Mouse (Mus musculus) liver, embryonic 15.5 days (tissue): ENCODE data around the gene Magi1. TPM values are rescaled to one million over a fixed set of nuclear protein-coding genes. Genes with fewer than 3 reads are reported as not detected.
A peak's percentile ranks its signal among the peaks of the same experiment; 100 is the strongest.

ENCODE experiments used
- ATAC-seq: fragments of 200-750 bp; cut with Nextera tagmentation; 2 replicates; pipeline ENCODE4 v1.8.0; 2017; ENCODE audit warnings: moderate number of reproducible peaks, mild to moderate bottlenecking, moderate library complexity; ENCODE audit not compliant: insufficient read depth
- H3K27ac ChIP-seq: fragments of 300-500 bp; sonication (generic); replicated peaks from 2 replicates; pipeline ENCODE4 v1.5.1; 2015; ENCODE audit warnings: mild to moderate bottlenecking, inconsistent platforms
- H3K27me3 ChIP-seq: fragments of 300-500 bp; sonication (generic); 2 replicates; pipeline ENCODE4 v1.6.1; 2015; ENCODE audit warnings: mild to moderate bottlenecking, inconsistent platforms
- H3K36me3 ChIP-seq: fragments of 300-500 bp; sonication (generic); replicated peaks from 2 replicates; pipeline ENCODE4 v1.6.1; 2015; ENCODE audit warnings: moderate library complexity, mild to moderate bottlenecking, inconsistent platforms
- H3K4me1 ChIP-seq: fragments of 300-500 bp; sonication (generic); replicated peaks from 2 replicates; pipeline ENCODE4 v1.6.1; 2015; ENCODE audit warnings: inconsistent platforms
- H3K4me2 ChIP-seq: fragments of 300-500 bp; sonication (generic); 2 replicates; pipeline ENCODE4 v1.6.1; 2015; ENCODE audit warnings: moderate library complexity, mild to moderate bottlenecking, inconsistent platforms
- H3K4me3 ChIP-seq: fragments of 300-500 bp; sonication (generic); replicated peaks from 2 replicates; pipeline ENCODE4 v1.5.1; 2015; ENCODE audit warnings: mild to moderate bottlenecking, inconsistent platforms
- H3K9ac ChIP-seq: fragments of 300-500 bp; sonication (generic); 2 replicates; pipeline ENCODE4 v1.6.1; 2015; ENCODE audit warnings: moderate library complexity, mild to moderate bottlenecking, inconsistent platforms
- H3K9me3 ChIP-seq: fragments of 300-500 bp; sonication (generic); replicated peaks from 2 replicates; pipeline ENCODE4 v1.6.1; 2016; ENCODE audit warnings: inconsistent platforms
- WGBS: fragments of 180-500 bp; shearing (Covaris S2); methylation state at CpG from one replicate; pipeline ENCODE4 v1.1.7; 2015; ENCODE audit warnings: mixed read lengths; ENCODE audit not compliant: insufficient replicate concordance; 5-methylcytosine and 5-hydroxymethylcytosine counted together
- polyA plus RNA-seq: library from polyadenylated mRNA; unstranded; fragments of >200 nt; fragmentation: Nextera tagmentation; extraction: Ambion mirVana; gene quantifications from 2 replicates; pipeline ENCODE4 v1.2.1, GENCODE M21; 2015

Gene Magi1
- polyA plus RNA-seq, 1 experiment from 2014 or later, result 1.1 TPM

GRCm38 (mm10) chr6:93818494-93818893, 465.2 kb downstream of the Magi1 start:
- Histone ChIP-seq H3K27me3 (no peaks in the 10 kb centered on the region), H3K36me3 (no peaks in the 10 kb centered on the region), H3K27ac (no peak overlapping the region), H3K9me3 (no peaks in the 10 kb centered on the region), H3K4me2 (no peak overlapping the region), H3K4me1 (no peaks in the 10 kb centered on the region), H3K4me3 (no peak overlapping the region), H3K9ac (no peak overlapping the region)
- WGBS, result 55% methylated on average over 4 of the region's 4 CpGs
- no peak for ATAC-seq

GRCm38 (mm10) chr6:93805407-93805936, 478.2 kb downstream of the Magi1 start:
- WGBS, result 54% methylated on average over 5 of the region's 5 CpGs
- Histone ChIP-seq H3K4me3 (no peak overlapping the region), H3K4me1 (no peaks in the 10 kb centered on the region), H3K27ac (no peak overlapping the region), H3K9me3 (no peaks in the 10 kb centered on the region), H3K27me3 (no peaks in the 10 kb centered on the region), H3K36me3 (no peaks in the 10 kb centered on the region), H3K4me2 (no peak overlapping the region), H3K9ac (no peak overlapping the region)
- no peak for ATAC-seq

GRCm38 (mm10) chr6:93802390-93802789, 481.3 kb downstream of the Magi1 start:
- Histone ChIP-seq H3K36me3 (no peaks in the 10 kb centered on the region), H3K9me3 (no peaks in the 10 kb centered on the region), H3K4me2 (no peak overlapping the region), H3K9ac (no peak overlapping the region), H3K27ac (no peak overlapping the region), H3K4me1 (no peaks in the 10 kb centered on the region), H3K4me3 (no peak overlapping the region), H3K27me3 (no peaks in the 10 kb centered on the region)
- 36% methylated on average over 4 of the region's 4 CpGs for WGBS
- ATAC-seq, result no peak

GRCm38 (mm10) chr6:93800465-93800864, 483.3 kb downstream of the Magi1 start:
- no peak for ATAC-seq
- H3K27me3 ChIP-seq, result no peaks in the 10 kb centered on the region
- no peak overlapping the region for H3K27ac ChIP-seq
- H3K9me3 ChIP-seq, result no peaks in the 10 kb centered on the region
- no peak overlapping the region for H3K9ac ChIP-seq
- WGBS, result 63% methylated on average over 4 of the region's 4 CpGs
- no peak overlapping the region for H3K4me2 ChIP-seq
- no peak overlapping the region for H3K4me3 ChIP-seq
- H3K36me3 ChIP-seq, result no peaks in the 10 kb centered on the region
- H3K4me1 ChIP-seq, result no peaks in the 10 kb centered on the region

GRCm38 (mm10) chr6:93792309-93793215, 491.2 kb downstream of the Magi1 start:
- H3K27me3 ChIP-seq, result no peaks in the 10 kb centered on the region
- no peaks in the 10 kb centered on the region for H3K36me3 ChIP-seq
- no peak overlapping the region for H3K4me3 ChIP-seq
- ATAC-seq, result no peak
- H3K4me2 ChIP-seq, result no peak overlapping the region
- no peak overlapping the region for H3K9ac ChIP-seq
- WGBS, result 55% methylated on average over 10 of the region's 10 CpGs
- H3K9me3 ChIP-seq, result no peaks in the 10 kb centered on the region
- no peaks in the 10 kb centered on the region for H3K4me1 ChIP-seq
- H3K27ac ChIP-seq, result no peak overlapping the region

GRCm38 (mm10) chr6:93789721-93790120, 494.0 kb downstream of the Magi1 start:
- no peaks in the 10 kb centered on the region for H3K9me3 ChIP-seq
- no peaks in the 10 kb centered on the region for H3K4me1 ChIP-seq
- H3K4me2 ChIP-seq, result no peak overlapping the region
- no peak for ATAC-seq
- H3K36me3 ChIP-seq, result no peaks in the 10 kb centered on the region
- no peak overlapping the region for H3K27ac ChIP-seq
- no peak overlapping the region for H3K4me3 ChIP-seq
- no peaks in the 10 kb centered on the region for H3K27me3 ChIP-seq
- H3K9ac ChIP-seq, result no peak overlapping the region

- H3K9me3 ChIP-seq, result no peaks in the 10 kb centered on the region
- H3K27me3 ChIP-seq, result no peaks in the 10 kb centered on the region
- H3K27ac ChIP-seq, result no peak overlapping the region
- H3K4me2 ChIP-seq, result no peak overlapping the region
- no peaks in the 10 kb centered on the region for H3K36me3 ChIP-seq
- H3K4me1 ChIP-seq, result no peaks in the 10 kb centered on the region
- H3K9ac ChIP-seq, result no peak overlapping the region
- no peak for ATAC-seq
- WGBS, result 46% methylated on average over 3 of the region's 3 CpGs
- H3K4me3 ChIP-seq, result no peak overlapping the region
Measured at GRCm38 (mm10) chr6:93787042-93787441, 496.7 kb downstream of the Magi1 start.

- H3K27ac ChIP-seq, result no peak overlapping the region
- H3K4me2 ChIP-seq, result no peak overlapping the region
- no peak overlapping the region for H3K9ac ChIP-seq
- 57% methylated on average over 2 of the region's 2 CpGs for WGBS
- no peaks in the 10 kb centered on the region for H3K36me3 ChIP-seq
- H3K27me3 ChIP-seq, result no peaks in the 10 kb centered on the region
- H3K9me3 ChIP-seq, result no peaks in the 10 kb centered on the region
- no peak for ATAC-seq
- no peak overlapping the region for H3K4me3 ChIP-seq
- no peaks in the 10 kb centered on the region for H3K4me1 ChIP-seq
Measured at GRCm38 (mm10) chr6:93786220-93786619, 497.5 kb downstream of the Magi1 start.

- no peak overlapping the region for H3K4me3 ChIP-seq
- no peaks in the 10 kb centered on the region for H3K27me3 ChIP-seq
- no peak overlapping the region for H3K27ac ChIP-seq
- ATAC-seq, result 0 out of 2 replicates have a peak, but pooled peaks have one; percentile 9
- no peaks in the 10 kb centered on the region for H3K4me1 ChIP-seq
- H3K36me3 ChIP-seq, result no peaks in the 10 kb centered on the region
- no peak overlapping the region for H3K9ac ChIP-seq
- no peaks in the 10 kb centered on the region for H3K9me3 ChIP-seq
- WGBS, result 48% methylated on average over 4 of the region's 4 CpGs
- H3K4me2 ChIP-seq, result no peak overlapping the region
Measured at GRCm38 (mm10) chr6:93771081-93771480, 512.6 kb downstream of the Magi1 start.

- no peak overlapping the region for H3K4me2 ChIP-seq
- no peaks in the 10 kb centered on the region for H3K9me3 ChIP-seq
- H3K9ac ChIP-seq, result no peak overlapping the region
- no peak overlapping the region for H3K27ac ChIP-seq
- no peaks in the 10 kb centered on the region for H3K4me1 ChIP-seq
- ATAC-seq, result no peak
- no peaks in the 10 kb centered on the region for H3K27me3 ChIP-seq
- no peak overlapping the region for H3K4me3 ChIP-seq
- H3K36me3 ChIP-seq, result no peaks in the 10 kb centered on the region
- WGBS, result 71% methylated on average over 5 of the region's 5 CpGs
Measured at GRCm38 (mm10) chr6:93770283-93771025, 513.3 kb downstream of the Magi1 start.

GRCm38 (mm10) chr6:93758114-93758513, 525.6 kb downstream of the Magi1 start:
- no peaks in the 10 kb centered on the region for H3K36me3 ChIP-seq
- peak; percentile 56 for ATAC-seq
- H3K4me2 ChIP-seq, result no peak overlapping the region
- no peaks in the 10 kb centered on the region; the same call in 1 of the 2 replicates for H3K4me1 ChIP-seq
- H3K27ac ChIP-seq, result no peak overlapping the region
- no peaks in the 10 kb centered on the region for H3K27me3 ChIP-seq
- 44% methylated on average over 3 of the region's 3 CpGs for WGBS
- no peak overlapping the region for H3K9ac ChIP-seq
- H3K9me3 ChIP-seq, result no peaks in the 10 kb centered on the region
- H3K4me3 ChIP-seq, result no peak overlapping the region
